Mouse (Mus musculus) gastrocnemius, postnatal 36 days (tissue): Measurements from ENCODE around the gene Nt5c2. TPM values are rescaled to one million over a fixed set of nuclear protein-coding genes. Genes with fewer than 3 reads are reported as not detected.

ENCODE experiments used
- DNase-seq, 2 experiments: peaks; one replicate each; pipeline ENCODE4 v3.0.0; 2022
- intact Hi-C: fragments of 180-260 bp; cut with DNase I; formaldehyde crosslinking; loops from one replicate; pipeline ENCODE4 v1.15.1; 2025
- long read RNA-seq, 2 experiments: library from polyadenylated mRNA; stranded (forward); transcript quantifications; one replicate each; pipeline ENCODE4 v2.0.0; 2021
- total RNA-seq, 2 experiments: library from RNA; stranded (reverse); gene quantifications; 2 replicates each; pipeline ENCODE4 v1.2.3; 2021

The Nt5c2 gene
- 10 to 100 TPM in 1 of 2 experiments, 1 to 10 TPM in 1; 6.3 to 10.2 TPM for total RNA-seq
- long read RNA-seq, experiment 1, partial matches to known transcripts, result 1 of 11 reads
- long read RNA-seq, experiment 1, other reads (novel, unspliced or antisense), result 10 of 11 reads
- long read RNA-seq, experiment 2, partial matches to known transcripts, result 1 of 7 reads
- long read RNA-seq, experiment 2, other reads (novel, unspliced or antisense), result 5 of 7 reads

- no peak for DNase-seq
- intact Hi-C loops, result no loop called here
Measured at GRCm38 (mm10) chr19:47014447-47015381, at the start of gene Nt5c2, which contains the start of gene Ina. Gene Nt5c2, minus strand, starts transcription at chr19:47015153. Gene Ina, plus strand, starts transcription at chr19:47014698.

- DNase-seq, result no peak
- intact Hi-C loops, result no loop called here
Measured at GRCm38 (mm10) chr19:47057684-47058083, 42.7 kb upstream of the Nt5c2 start.

- no peak for DNase-seq
- intact Hi-C loops, result no loop called here
Measured at GRCm38 (mm10) chr19:47053471-47053870, 38.5 kb upstream of the Nt5c2 start.

DNA sequence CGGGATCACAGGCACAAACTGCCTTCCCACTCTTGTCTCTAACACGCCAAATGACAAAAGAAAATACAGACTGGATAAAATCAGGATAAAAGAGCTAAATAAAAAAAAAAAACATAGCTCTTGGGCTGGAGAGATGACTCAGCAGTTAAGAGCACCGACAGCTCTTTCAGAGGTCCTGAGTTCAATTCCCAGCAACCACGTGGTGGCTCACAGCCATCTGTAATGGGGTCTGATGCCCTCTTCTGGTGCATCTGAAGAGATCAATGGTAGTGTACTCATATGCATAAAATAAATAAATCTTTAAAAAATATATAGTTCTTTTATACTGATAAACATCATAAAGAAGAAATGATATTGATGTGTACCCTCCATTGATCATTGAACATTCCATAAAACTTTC, 38.0 kb upstream of the Nt5c2 start:
- intact Hi-C loops, result no loop called here
- no peak for DNase-seq

- intact Hi-C loops, result no loop called here
- DNase-seq, result peak; percentile 50 to 61
Measured at GRCm38 (mm10) chr19:47050271-47051032, 35.5 kb upstream of the Nt5c2 start, which contains the start of gene Pcgf6. Gene Pcgf6, minus strand, starts transcription at chr19:47050906.

DNA sequence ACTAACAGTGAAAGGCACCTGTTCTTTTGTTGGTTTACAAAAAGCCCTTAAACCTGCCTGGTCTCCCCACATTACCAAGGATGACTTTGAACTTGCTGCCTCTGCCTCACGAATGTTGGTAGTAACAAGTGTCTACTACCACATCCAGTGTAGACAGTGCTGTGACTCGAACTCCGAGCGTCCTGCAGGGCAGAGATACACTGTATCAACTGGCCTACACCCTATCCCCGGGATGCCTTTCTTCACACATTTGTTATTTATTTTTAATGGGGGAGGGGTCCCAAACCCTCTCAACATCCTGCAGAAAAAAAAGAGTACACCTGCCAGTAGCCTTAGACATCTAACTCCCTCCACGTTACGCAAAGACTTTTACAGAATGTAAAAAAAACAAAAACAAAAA, 34.9 kb upstream of the Nt5c2 start:
- intact Hi-C loops, result no loop called here
- no peak for DNase-seq

DNA sequence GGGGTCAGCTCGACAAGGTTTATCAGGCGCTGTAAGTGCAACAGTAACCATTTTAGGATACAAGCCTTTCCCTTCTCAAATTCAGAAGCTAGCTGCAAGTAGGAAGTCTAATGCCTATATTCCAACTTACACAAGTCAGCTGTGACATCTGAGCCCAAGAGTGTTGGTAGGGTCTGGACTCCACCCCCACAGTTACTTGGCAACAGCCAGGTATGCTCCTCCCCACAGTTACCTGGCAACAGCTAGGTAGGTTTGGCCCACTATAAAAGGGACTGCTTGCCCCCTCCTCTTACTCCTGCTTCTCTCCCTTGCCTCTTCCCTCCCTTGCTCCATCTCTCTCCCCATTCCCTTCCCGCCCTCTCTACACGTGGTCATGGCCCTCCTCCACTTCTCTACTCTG, 34.1 kb upstream of the Nt5c2 start:
- intact Hi-C loops, result no loop called here

GRCm38 (mm10) chr19:47047236-47047833, 32.4 kb upstream of the Nt5c2 start:
- no peak for DNase-seq
- intact Hi-C loops, result no loop called here

More for the DNA sequence above, 34.1 kb upstream of the Nt5c2 start:
- no peak for DNase-seq

DNA sequence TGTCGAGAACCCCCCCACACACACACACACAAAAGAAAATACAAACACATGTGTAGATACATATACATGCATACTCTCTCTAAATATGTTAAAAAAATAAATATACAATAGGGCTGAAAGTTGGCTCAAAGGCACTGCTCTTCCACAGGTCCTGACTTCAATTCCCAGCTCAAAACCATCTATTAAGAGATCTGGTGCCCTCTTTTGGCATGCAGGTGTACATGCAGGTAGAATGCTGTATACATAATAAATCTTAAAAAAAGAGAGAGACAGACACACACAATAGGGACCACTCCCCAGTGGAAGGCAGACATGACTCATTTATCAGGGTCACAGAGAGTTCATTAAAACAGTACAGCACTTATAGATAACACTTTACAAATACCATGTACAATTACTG, 31.4 kb upstream of the Nt5c2 start:
- intact Hi-C loops, result no loop called here
- no peak for DNase-seq

GRCm38 (mm10) chr19:47043608-47044007, 28.7 kb upstream of the Nt5c2 start:
- intact Hi-C loops, result no loop called here
- DNase-seq, result no peak

- no peak for DNase-seq
- intact Hi-C loops, result no loop called here
Measured at GRCm38 (mm10) chr19:47040720-47041473, 25.9 kb upstream of the Nt5c2 start.

- intact Hi-C loops, result no loop called here
- DNase-seq, result no peak
Measured at GRCm38 (mm10) chr19:47036596-47036995, 21.6 kb upstream of the Nt5c2 start.

GRCm38 (mm10) chr19:47034916-47035315, 20.0 kb upstream of the Nt5c2 start:
- intact Hi-C loops, result no loop called here
- DNase-seq, result no peak

DNA sequence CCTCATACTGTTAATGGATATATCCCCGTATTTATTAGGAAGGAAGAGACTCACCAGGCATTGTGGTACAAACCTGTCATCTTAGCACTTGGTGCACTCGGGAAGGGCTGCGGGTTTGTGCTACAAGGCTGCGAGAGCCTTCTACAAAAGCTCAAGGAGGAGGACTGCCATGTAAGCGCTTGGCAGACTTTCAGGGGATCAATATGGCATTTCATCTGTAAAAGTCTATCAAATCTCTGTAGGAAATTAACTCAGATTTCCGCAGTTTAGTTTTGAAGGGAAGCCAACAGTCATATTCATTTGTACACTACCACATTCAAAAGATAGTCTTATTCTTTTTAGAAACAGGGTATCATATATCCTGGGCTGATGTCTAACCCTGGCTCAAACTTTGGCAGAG, 16.8 kb upstream of the Nt5c2 start:
- no peak for DNase-seq
- intact Hi-C loops, result no loop called here

- intact Hi-C loops, result no loop called here
- DNase-seq, result no peak
Measured at GRCm38 (mm10) chr19:47029796-47030195, 14.8 kb upstream of the Nt5c2 start.

DNA sequence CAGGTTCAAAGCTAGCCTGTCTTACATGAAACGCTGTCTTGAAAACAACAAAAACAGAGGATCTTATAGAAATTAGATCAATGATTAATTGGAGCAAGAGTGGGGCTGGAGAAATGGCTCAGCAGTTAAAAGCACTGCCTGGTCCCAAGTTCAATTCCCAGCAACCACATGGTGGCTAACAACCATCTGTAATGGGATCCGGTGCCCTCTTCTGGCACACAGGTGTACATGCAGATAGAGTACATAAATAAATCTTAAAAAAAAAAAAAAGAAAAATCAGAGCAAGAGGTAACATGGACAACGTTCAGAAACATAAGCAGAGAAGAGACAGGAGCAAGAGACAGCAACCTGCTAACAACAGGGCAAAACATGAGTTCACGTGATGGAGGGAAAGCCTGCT, 11.6 kb upstream of the Nt5c2 start:
- DNase-seq, result no peak
- intact Hi-C loops, result no loop called here

DNA sequence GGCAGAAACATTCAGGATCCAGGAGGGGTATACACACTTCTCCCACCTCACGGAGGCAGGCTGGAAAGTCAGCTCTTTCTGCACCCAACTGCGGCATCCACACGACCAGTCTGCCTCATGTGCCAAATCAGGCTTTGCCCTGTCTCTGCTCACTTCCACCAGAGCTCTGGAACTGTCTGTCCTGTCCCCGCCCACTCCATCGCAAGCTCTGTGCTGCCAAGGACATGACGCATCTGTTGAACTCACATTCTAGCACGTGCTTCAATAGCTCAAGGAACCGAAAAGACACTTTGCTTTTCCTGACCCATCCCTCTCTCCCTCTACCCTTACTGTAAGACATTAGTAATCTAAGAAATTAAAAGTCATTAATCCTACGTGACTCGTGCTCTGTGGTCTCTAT, 10.0 kb upstream of the Nt5c2 start:
- DNase-seq, result no peak
- intact Hi-C loops, result no loop called here

GRCm38 (mm10) chr19:47023546-47023945, 8.6 kb upstream of the Nt5c2 start:
- DNase-seq, result no peak
- intact Hi-C loops, result no loop called here

DNA sequence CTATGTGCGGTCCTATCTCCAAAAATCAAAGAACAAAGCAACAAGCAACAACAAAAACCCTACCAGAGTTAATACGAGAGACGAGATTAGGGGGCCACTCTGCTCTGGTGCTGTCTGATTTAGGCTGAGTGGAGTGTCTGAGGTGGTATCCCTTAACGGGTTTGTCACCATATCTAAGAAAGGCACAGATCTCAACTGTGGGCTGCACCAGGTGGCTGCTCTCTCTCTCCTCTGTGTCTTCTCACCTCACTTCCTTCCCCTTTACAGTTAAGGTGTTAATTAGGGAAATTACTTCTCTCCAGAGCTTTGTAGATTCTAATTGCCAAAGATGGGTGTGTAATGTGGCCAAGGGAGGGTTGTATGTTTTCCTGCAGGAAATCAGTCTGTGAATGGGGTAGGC, 7.8 kb upstream of the Nt5c2 start:
- no peak for DNase-seq
- intact Hi-C loops, result no loop called here

DNA sequence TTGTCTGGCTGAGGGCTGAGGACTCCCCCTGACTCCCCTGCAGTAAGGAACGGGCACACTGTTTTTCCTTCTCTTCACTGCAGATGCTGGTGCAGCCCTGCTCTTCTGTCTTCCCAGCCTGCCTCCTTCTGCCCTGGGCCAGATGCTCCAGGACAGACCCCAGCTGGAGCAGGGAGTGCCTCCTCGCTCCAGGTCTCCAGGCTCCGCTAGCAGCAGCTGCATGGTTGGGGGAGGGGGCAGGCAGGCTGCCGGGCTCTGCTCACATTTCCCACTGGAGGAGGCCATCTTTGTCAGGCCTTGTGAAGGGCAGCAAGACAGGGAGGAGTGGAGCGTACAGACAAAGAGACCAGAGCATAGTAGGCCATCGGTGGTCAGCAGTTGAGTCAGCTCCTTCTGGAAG, 4.4 kb upstream of the Nt5c2 start:
- intact Hi-C loops, result no loop called here

More for the DNA sequence above, 4.4 kb upstream of the Nt5c2 start:
- DNase-seq, result no peak
